Mouse (Mus musculus) neural tube, embryonic 12.5 days (tissue): ENCODE results near the gene Adap1. TPM values are rescaled to one million over a fixed set of nuclear protein-coding genes. Genes with fewer than 3 reads are reported as not detected.

ENCODE experiments used
- ATAC-seq: fragments of 200-750 bp; cut with Nextera tagmentation; 2 replicates; pipeline ENCODE4 v1.8.0; 2017; ENCODE audit warnings: low read depth, mild to moderate bottlenecking, moderate TSS enrichment, moderate library complexity; ENCODE audit not compliant: low FRiP score
- H3K27ac ChIP-seq: fragments of 300-500 bp; sonication (generic); 2 replicates; pipeline ENCODE4 v1.5.1; 2016
- H3K27me3 ChIP-seq: fragments of 300-500 bp; sonication (generic); replicated peaks from 2 replicates; pipeline ENCODE4 v1.6.1; 2016; ENCODE audit warnings: mild to moderate bottlenecking
- H3K36me3 ChIP-seq: fragments of 300-500 bp; sonication (generic); 2 replicates; pipeline ENCODE4 v1.6.1; 2016; ENCODE audit warnings: mild to moderate bottlenecking
- H3K4me1 ChIP-seq: fragments of 300-500 bp; sonication (generic); 2 replicates; pipeline ENCODE4 v1.6.1; 2016
- H3K4me2 ChIP-seq: fragments of 300-500 bp; sonication (generic); replicated peaks from 2 replicates; pipeline ENCODE4 v1.6.1; 2016; ENCODE audit warnings: mild to moderate bottlenecking
- H3K4me3 ChIP-seq: fragments of 300-500 bp; sonication (generic); 2 replicates; pipeline ENCODE4 v1.5.1; 2016
- H3K9ac ChIP-seq: fragments of 300-500 bp; sonication (generic); 2 replicates; pipeline ENCODE4 v1.6.1; 2016; ENCODE audit warnings: mild to moderate bottlenecking
- H3K9me3 ChIP-seq: fragments of 300-500 bp; sonication (generic); 2 replicates; pipeline ENCODE4 v1.6.1; 2016; ENCODE audit warnings: mild to moderate bottlenecking
- WGBS: fragments of 180-500 bp; shearing (Covaris S2); methylation state at CpG from one replicate; pipeline ENCODE4 v1.1.7; 2016; 5-methylcytosine and 5-hydroxymethylcytosine counted together
- polyA plus RNA-seq: library from polyadenylated mRNA; unstranded; fragments of >200 nt; fragmentation: Nextera tagmentation; extraction: Ambion mirVana; gene quantifications from 2 replicates; pipeline ENCODE4 v1.2.1, GENCODE M21; 2016

The Adap1 gene
- polyA plus RNA-seq: 25.0 and 31.7 TPM in 2 replicates

GRCm38 (mm10) chr5:139325395-139325966 is at the start of gene Adap1:
Gene Adap1, minus strand, starts transcription at chr5:139325622.
- Histone ChIP-seq H3K9ac (peak within 1 kb of the TSS; percentile 72), H3K27ac (no peak within 1 kb of the TSS), H3K9me3 (no peaks in the 10 kb centered on the region), H3K4me1 (peaks cover 13% of the 10 kb centered on the region; the same call in 1 of the 2 replicates), H3K27me3 (peaks cover 48% of the 10 kb centered on the region), H3K36me3 (no peaks in the 10 kb centered on the region), H3K4me2 (peak within 1 kb of the TSS; percentile 96), H3K4me3 (peak within 1 kb of the TSS; percentile 65)
- 3% methylated on average over 59 of the region's 61 CpGs for WGBS
- peak; percentile 67 for ATAC-seq

GRCm38 (mm10) chr5:139374841-139375240 is 49.4 kb upstream of the Adap1 start:
- H3K27ac ChIP-seq: no peak overlapping the region
- no peak for ATAC-seq
- WGBS: 90% methylated on average over 2 of the region's 2 CpGs
- H3K36me3 ChIP-seq: no peaks in the 10 kb centered on the region
- no peak overlapping the region for H3K4me2 ChIP-seq
- H3K9ac ChIP-seq: no peak overlapping the region
- no peaks in the 10 kb centered on the region for H3K27me3 ChIP-seq
- peaks cover 34% of the 10 kb centered on the region for H3K4me1 ChIP-seq
- H3K9me3 ChIP-seq: no peaks in the 10 kb centered on the region
- H3K4me3 ChIP-seq: no peak overlapping the region

- Histone ChIP-seq H3K36me3 (no peaks in the 10 kb centered on the region), H3K9ac (no peak overlapping the region), H3K9me3 (no peaks in the 10 kb centered on the region), H3K4me3 (no peak overlapping the region), H3K27ac (no peak overlapping the region), H3K4me1 (peaks cover 29% of the 10 kb centered on the region), H3K4me2 (no peak overlapping the region), H3K27me3 (no peaks in the 10 kb centered on the region)
- 76% methylated on average over 6 of the region's 6 CpGs for WGBS
- ATAC-seq: no peak
Measured at GRCm38 (mm10) chr5:139373889-139374444, 48.5 kb upstream of the Adap1 start.

- Histone ChIP-seq H3K27ac (no peak overlapping the region), H3K36me3 (no peaks in the 10 kb centered on the region), H3K9ac (no peak overlapping the region), H3K4me2 (no peak overlapping the region), H3K4me1 (peaks cover 25% of the 10 kb centered on the region), H3K27me3 (no peaks in the 10 kb centered on the region), H3K9me3 (no peaks in the 10 kb centered on the region), H3K4me3 (no peak overlapping the region)
- no peak for ATAC-seq
- 83% methylated on average over 3 of the region's 3 CpGs for WGBS
Measured at GRCm38 (mm10) chr5:139373126-139373525, 47.7 kb upstream of the Adap1 start.

- Histone ChIP-seq H3K27me3 (no peaks in the 10 kb centered on the region), H3K4me3 (peak overlapping the region; percentile 52), H3K9me3 (no peaks in the 10 kb centered on the region), H3K27ac (no peak overlapping the region), H3K4me1 (peaks cover 20% of the 10 kb centered on the region), H3K4me2 (peak overlapping the region; percentile 68), H3K9ac (peak overlapping the region; percentile 81), H3K36me3 (no peaks in the 10 kb centered on the region)
- peak; percentile 93 for ATAC-seq
- WGBS: 1% methylated on average over 39 of the region's 39 CpGs
Measured at GRCm38 (mm10) chr5:139371631-139372401, 46.4 kb upstream of the Adap1 start.

- 67% methylated on average over 5 of the region's 5 CpGs for WGBS
- ATAC-seq: no peak
- H3K4me2 ChIP-seq: peak overlapping the region; percentile 68
- H3K36me3 ChIP-seq: no peaks in the 10 kb centered on the region
- H3K4me3 ChIP-seq: no peak overlapping the region
- peak overlapping the region; percentile 81; the same call in 1 of the 2 replicates for H3K9ac ChIP-seq
- no peaks in the 10 kb centered on the region for H3K9me3 ChIP-seq
- no peaks in the 10 kb centered on the region for H3K27me3 ChIP-seq
- H3K4me1 ChIP-seq: peaks cover 20% of the 10 kb centered on the region
- no peak overlapping the region for H3K27ac ChIP-seq
Measured at GRCm38 (mm10) chr5:139371118-139371517, 45.7 kb upstream of the Adap1 start.

GRCm38 (mm10) chr5:139370336-139370735 is 44.9 kb upstream of the Adap1 start:
- Histone ChIP-seq H3K9ac (no peak overlapping the region), H3K27ac (no peak overlapping the region), H3K4me1 (peaks cover 22% of the 10 kb centered on the region), H3K36me3 (no peaks in the 10 kb centered on the region), H3K9me3 (no peaks in the 10 kb centered on the region), H3K4me3 (no peak overlapping the region), H3K27me3 (no peaks in the 10 kb centered on the region), H3K4me2 (0 out of 2 replicates have a peak overlapping the region, but pooled peaks have one; percentile 68)
- WGBS: 90% methylated on average over 6 of the region's 6 CpGs
- no peak for ATAC-seq

- H3K4me2 ChIP-seq: no peak overlapping the region
- peaks cover 36% of the 10 kb centered on the region for H3K4me1 ChIP-seq
- no peaks in the 10 kb centered on the region for H3K9me3 ChIP-seq
- H3K27ac ChIP-seq: no peak overlapping the region
- ATAC-seq: no peak
- H3K4me3 ChIP-seq: no peak overlapping the region
- H3K27me3 ChIP-seq: no peaks in the 10 kb centered on the region
- H3K9ac ChIP-seq: no peak overlapping the region
- 88% methylated on average over 11 of the region's 11 CpGs for WGBS
- H3K36me3 ChIP-seq: peaks cover 1% of the 10 kb centered on the region; the same call in 1 of the 2 replicates
Measured at GRCm38 (mm10) chr5:139368638-139369320, 43.4 kb upstream of the Adap1 start.

- Histone ChIP-seq H3K9ac (no peak overlapping the region), H3K27ac (no peak overlapping the region), H3K4me1 (peaks cover 36% of the 10 kb centered on the region), H3K4me2 (no peak overlapping the region), H3K27me3 (no peaks in the 10 kb centered on the region), H3K36me3 (peaks cover 4% of the 10 kb centered on the region; the same call in 1 of the 2 replicates), H3K4me3 (no peak overlapping the region), H3K9me3 (no peaks in the 10 kb centered on the region)
- WGBS: 88% methylated on average over 4 of the region's 4 CpGs
- ATAC-seq: no peak
Measured at GRCm38 (mm10) chr5:139367884-139368458, 42.5 kb upstream of the Adap1 start.

- no peaks in the 10 kb centered on the region for H3K27me3 ChIP-seq
- H3K27ac ChIP-seq: no peak overlapping the region
- no peak for ATAC-seq
- no peak overlapping the region for H3K4me3 ChIP-seq
- peaks cover 26% of the 10 kb centered on the region for H3K4me1 ChIP-seq
- peaks cover 4% of the 10 kb centered on the region; the same call in 1 of the 2 replicates for H3K36me3 ChIP-seq
- no peaks in the 10 kb centered on the region for H3K9me3 ChIP-seq
- H3K9ac ChIP-seq: no peak overlapping the region
- no peak overlapping the region for H3K4me2 ChIP-seq
- 83% methylated on average over 11 of the region's 11 CpGs for WGBS
Measured at GRCm38 (mm10) chr5:139366484-139366883, 41.1 kb upstream of the Adap1 start.

- Histone ChIP-seq H3K27ac (no peak overlapping the region), H3K4me1 (peaks cover 21% of the 10 kb centered on the region), H3K4me3 (no peak overlapping the region), H3K4me2 (no peak overlapping the region), H3K9me3 (no peaks in the 10 kb centered on the region), H3K27me3 (no peaks in the 10 kb centered on the region), H3K36me3 (peaks cover 4% of the 10 kb centered on the region; the same call in 1 of the 2 replicates), H3K9ac (no peak overlapping the region)
- ATAC-seq: no peak
- WGBS: 92% methylated on average over 1 of the region's 1 CpGs
Measured at GRCm38 (mm10) chr5:139365827-139366226, 40.4 kb upstream of the Adap1 start.
